ENCODE assay signal across 9 mouse cellular contexts in genomic region chr1:21962896-21963864, GRCm38 (mm10). TPM values are rescaled to one million over a fixed set of nuclear protein-coding genes. Genes with fewer than 3 reads are reported as not detected.
DNase-seq lines count a peak whose midpoint lies in the region; ATAC-seq and TF ChIP-seq lines count a peak whose summit lies in the region.
"Had no signal": no experiment of that assay in that cellular context is flagged by ENCODE, and none has a peak within 500 bp of the region (broad histone marks: within the 10 kb centered on the region; RNA-seq: fewer than 3 reads in every experiment).

No protein-coding gene starts in this region.

- TF ChIP-seq CTCF in hindbrain, postnatal 0 days (IDR thresholded peaks at IDR 0.05; ENCODE audit: low read depth): 0 out of 2 replicates have a peak, but pooled peaks have one; percentile 12

- H3K27ac ChIP-seq in hindbrain, postnatal 0 days: no peak overlapping the region
- no peak overlapping the region for H3K27ac ChIP-seq in hindbrain, embryonic 12.5 days
- H3K27ac ChIP-seq: midbrain, embryonic 12.5 days had no signal

- H3K36me3 ChIP-seq in hindbrain, postnatal 0 days (ENCODE audit: insufficient read depth, low read length): no peaks in the 10 kb centered on the region
- H3K36me3 ChIP-seq in hindbrain, embryonic 12.5 days: no peaks in the 10 kb centered on the region
- H3K36me3 ChIP-seq: midbrain, embryonic 12.5 days had no signal

- no peak overlapping the region for H3K4me3 ChIP-seq in hindbrain, postnatal 0 days (ENCODE audit: low read length)
- H3K4me3 ChIP-seq in hindbrain, embryonic 12.5 days: no peak overlapping the region

- H3K4me2 ChIP-seq in hindbrain, postnatal 0 days (ENCODE audit: low read depth, low read length): peak overlapping the region; percentile 92
- H3K4me2 ChIP-seq in hindbrain, embryonic 12.5 days (replicated peaks): no peak overlapping the region

- no peaks in the 10 kb centered on the region for H3K9me3 ChIP-seq in hindbrain, postnatal 0 days (ENCODE audit: low read length)
- no peaks in the 10 kb centered on the region for H3K9me3 ChIP-seq in hindbrain, embryonic 12.5 days (replicated peaks)
- H3K9me3 ChIP-seq: midbrain, embryonic 12.5 days had no signal

- no peaks in the 10 kb centered on the region for H3K27me3 ChIP-seq in hindbrain, postnatal 0 days (ENCODE audit: insufficient read depth, low read length)
- H3K27me3 ChIP-seq in hindbrain, embryonic 12.5 days: peaks cover 23% of the 10 kb centered on the region

- WGBS in hindbrain, postnatal 0 days: 55% methylated on average over 16 of the region's 16 CpGs
- WGBS in hindbrain, embryonic 12.5 days: 56% methylated on average over 16 of the region's 16 CpGs

- H3K9ac ChIP-seq in hindbrain, postnatal 0 days (replicated peaks; ENCODE audit: low read length): no peak overlapping the region
- H3K9ac ChIP-seq in hindbrain, embryonic 12.5 days: no peak overlapping the region

- H3K4me1 ChIP-seq in hindbrain, postnatal 0 days (ENCODE audit: insufficient read depth, low read length): no peaks in the 10 kb centered on the region
- peaks cover 13% of the 10 kb centered on the region for H3K4me1 ChIP-seq in hindbrain, embryonic 12.5 days

- ATAC-seq in hindbrain, postnatal 0 days: no peak
- no peak for ATAC-seq in hindbrain, embryonic 12.5 days (ENCODE audit: low FRiP score)

- DNase-seq in hindbrain, postnatal 0 days (ENCODE audit: low spot score): no peak
- peak; percentile 39 for DNase-seq in T-cell, adult 2 months (ENCODE audit: low spot score)
- DNase-seq in heart, postnatal 4 days: peak; percentile 17
- DNase-seq in right cerebral cortex, postnatal 36 days (ENCODE audit: low spot score in 2 of 2): peak; percentile 34 to 54
- DNase-seq in cerebellum, postnatal 36 days: no peak
- DNase-seq in cerebellum, adult 11 months: no peak
- no peak for DNase-seq in layer of hippocampus, adult 11-12 months (ENCODE audit: low spot score)

RNA-seq across cellular contexts. Expression of gene Kcnq5, which starts 1.4 kb away (rescaled TPM):
- total RNA-seq in hindbrain, postnatal 0 days (2014; rRNA removed): 13.4 and 14.4 TPM in 2 replicates
- polyA plus RNA-seq in hindbrain, postnatal 0 days (2015; fragmentation: Nextera tagmentation; extraction: Ambion mirVana): 3.4 and 4.0 TPM in 2 replicates
- 2.3 and 2.4 TPM in 2 replicates for polyA plus RNA-seq in hindbrain, embryonic 12.5 days (2016; fragmentation: Nextera tagmentation; extraction: Ambion mirVana)
- 10 to 100 TPM; 10.1 to 12.5 TPM for total RNA-seq in heart, postnatal 4 days (2021)

Comparison
In these comparisons a context has a peak if more than half of its experiments do, and no peak if none do; other contexts are left out.
1. DNase-seq: peak in T-cell, adult 2 months (single experiment), heart, postnatal 4 days (single experiment) and right cerebral cortex, postnatal 36 days (2 of 2); none in hindbrain, postnatal 0 days (single experiment), cerebellum, postnatal 36 days (0 of 2), cerebellum, adult 11 months (single experiment) and layer of hippocampus, adult 11-12 months (single experiment).